Comparison of ENCODE assay signal across 8 mouse cellular contexts in the genomic region with DNA sequence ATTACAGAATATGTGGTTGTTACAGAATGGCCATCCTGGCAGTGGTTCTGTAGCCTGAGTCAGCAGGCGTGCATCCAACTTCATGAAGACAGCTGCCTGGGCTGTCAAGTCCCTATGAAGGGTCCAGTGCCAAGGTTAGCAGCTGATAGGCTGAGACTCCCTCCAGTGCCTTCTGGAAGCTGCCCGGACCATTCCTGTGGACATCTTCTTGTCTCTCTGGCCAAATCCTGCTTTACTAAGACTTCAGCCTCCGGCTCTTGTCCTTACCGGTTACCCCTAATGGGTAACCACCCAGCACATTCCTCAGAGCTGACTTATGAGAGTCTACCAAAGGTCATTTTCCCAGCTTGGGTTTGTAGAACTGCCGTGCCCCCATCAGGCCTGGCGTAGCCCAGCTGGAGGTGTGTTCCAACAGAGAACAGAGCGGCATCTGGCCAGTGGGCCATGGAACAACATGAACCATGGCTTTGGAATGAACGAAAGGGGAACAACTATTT.
DNase-seq lines count a peak whose midpoint lies in the region; ATAC-seq and TF ChIP-seq lines count a peak whose summit lies in the region.

No protein-coding gene starts in this region.

- peak; percentile 84 for ATAC-seq in heart, postnatal 0 days (ENCODE audit: insufficient read depth, low read depth)
- no peak for ATAC-seq in forebrain, embryonic 13.5 days

- H3K4me2 ChIP-seq in heart, postnatal 0 days (ENCODE audit: low read depth, low read length), result no peak overlapping the region
- no peak overlapping the region for H3K4me2 ChIP-seq in forebrain, embryonic 13.5 days

- H3K27ac ChIP-seq in heart, postnatal 0 days (ENCODE audit: low read depth), result no peak overlapping the region; the same call in 1 of the 2 replicates
- no peak overlapping the region for H3K27ac ChIP-seq in thymus, adult 2 months (ENCODE audit: control insufficient read depth, insufficient read depth, low read length)
- H3K27ac ChIP-seq in forebrain, embryonic 13.5 days, result no peak overlapping the region

- H3K9me3 ChIP-seq in heart, postnatal 0 days (replicated peaks; ENCODE audit: control insufficient read depth, low read length), result no peaks in the 10 kb centered on the region
- H3K9me3 ChIP-seq in forebrain, embryonic 13.5 days (replicated peaks), result peaks cover 4% of the 10 kb centered on the region; the same call in 1 of the 2 replicates

- no peak for TF ChIP-seq POLR2A in thymus, adult 2 months (IDR thresholded peaks at IDR 0.05; ENCODE audit: control insufficient read depth, extremely low read depth, insufficient read depth, low read length, poor library complexity)

- H3K9ac ChIP-seq in heart, postnatal 0 days (replicated peaks; ENCODE audit: low read depth, low read length), result no peak overlapping the region
- H3K9ac ChIP-seq in forebrain, embryonic 13.5 days, result no peak overlapping the region

- H3K27me3 ChIP-seq in heart, postnatal 0 days (ENCODE audit: control insufficient read depth, insufficient read depth, low read length), result no peaks in the 10 kb centered on the region
- H3K27me3 ChIP-seq in thymus, adult 2 months (ENCODE audit: control insufficient read depth, insufficient read depth, low read length), result no peaks in the 10 kb centered on the region
- no peaks in the 10 kb centered on the region for H3K27me3 ChIP-seq in forebrain, embryonic 13.5 days

- peak; percentile 19 to 56 for DNase-seq in urinary bladder, adult 18-20 months (ENCODE audit: low spot score in 2 of 2)
- no peak for DNase-seq in urinary bladder, postnatal 10 days (ENCODE audit: low spot score)
- DNase-seq in cerebellum, adult 8-10 months, result peak; percentile 55
- DNase-seq in heart, postnatal 0 days (ENCODE audit: low spot score), result peak; percentile 61
- peak; percentile 37 to 48 for DNase-seq in layer of hippocampus, postnatal 36 days
- DNase-seq in urinary bladder, postnatal 14 days (ENCODE audit: low spot score), result peak; percentile 56
- DNase-seq in thymus, adult 2 months, result no peak

- TF ChIP-seq EP300 in heart, postnatal 0 days (IDR thresholded peaks at IDR 0.05; ENCODE audit: low read depth), result no peak

- H3K36me3 ChIP-seq in heart, postnatal 0 days (replicated peaks; ENCODE audit: control insufficient read depth, insufficient read depth, low read length), result no peaks in the 10 kb centered on the region
- H3K36me3 ChIP-seq in thymus, adult 2 months (ENCODE audit: control insufficient read depth, insufficient read depth, low read length), result no peaks in the 10 kb centered on the region
- peaks cover 7% of the 10 kb centered on the region; the same call in 1 of the 2 replicates for H3K36me3 ChIP-seq in forebrain, embryonic 13.5 days (ENCODE audit: poor library complexity, severe bottlenecking)

- no peak overlapping the region for H3K4me3 ChIP-seq in heart, postnatal 0 days (ENCODE audit: low read depth, low read length)
- no peak overlapping the region for H3K4me3 ChIP-seq in thymus, adult 2 months (ENCODE audit: control insufficient read depth, insufficient read depth, low read length)
- H3K4me3 ChIP-seq in forebrain, embryonic 13.5 days, result no peak overlapping the region

- 45% methylated on average over 8 of the region's 8 CpGs for WGBS in heart, postnatal 0 days
- WGBS in thymus, adult 2 months, result 98% methylated on average over 8 of the region's 8 CpGs
- WGBS in forebrain, embryonic 13.5 days, result 92% methylated on average over 8 of the region's 8 CpGs

- H3K4me1 ChIP-seq in heart, postnatal 0 days (ENCODE audit: control insufficient read depth, insufficient read depth), result no peaks in the 10 kb centered on the region
- H3K4me1 ChIP-seq in thymus, adult 2 months (replicated peaks; ENCODE audit: control insufficient read depth, insufficient read depth, low read length), result no peaks in the 10 kb centered on the region
- peaks cover 14% of the 10 kb centered on the region for H3K4me1 ChIP-seq in forebrain, embryonic 13.5 days

- no peak for TF ChIP-seq CTCF in heart, postnatal 0 days (IDR thresholded peaks at IDR 0.05; ENCODE audit: low read depth)
- TF ChIP-seq CTCF in thymus, adult 2 months (IDR thresholded peaks at IDR 0.05; ENCODE audit: borderline replicate concordance, control insufficient read depth, extremely low read depth, insufficient read depth, low read length, poor library complexity), result no peak

Comparison
In these comparisons a context has a peak if more than half of its experiments do, and no peak if none do; other contexts are left out.
1. DNase-seq: peak in urinary bladder, adult 18-20 months (2 of 2), cerebellum, adult 8-10 months (single experiment), heart, postnatal 0 days (single experiment), layer of hippocampus, postnatal 36 days (2 of 2) and urinary bladder, postnatal 14 days (single experiment); none in urinary bladder, postnatal 10 days (single experiment) and thymus, adult 2 months (single experiment).